Mouse (Mus musculus) layer of hippocampus, postnatal 10 days (tissue): ENCODE data around the gene Lpcat4. TPM values are rescaled to one million over a fixed set of nuclear protein-coding genes. Genes with fewer than 3 reads are reported as not detected.
"Not testable (repeated sequence)": the region's sequence is repeated elsewhere in the genome, so short reads cannot be mapped to it uniquely, and the experiment has no call there.

Source experiments
- DNase-seq, 2 experiments: peaks; one replicate each; pipeline ENCODE4 v3.0.0; 2021; ENCODE audit warnings: low spot score in 2 of 2
- total RNA-seq, 2 experiments: library from RNA; stranded (reverse); gene quantifications; 2 replicates each; pipeline ENCODE4 v1.2.3; 2021

The Lpcat4 gene
- total RNA-seq, 2 experiments from 2014 or later: 59.7 to 62.4 TPM

DNA sequence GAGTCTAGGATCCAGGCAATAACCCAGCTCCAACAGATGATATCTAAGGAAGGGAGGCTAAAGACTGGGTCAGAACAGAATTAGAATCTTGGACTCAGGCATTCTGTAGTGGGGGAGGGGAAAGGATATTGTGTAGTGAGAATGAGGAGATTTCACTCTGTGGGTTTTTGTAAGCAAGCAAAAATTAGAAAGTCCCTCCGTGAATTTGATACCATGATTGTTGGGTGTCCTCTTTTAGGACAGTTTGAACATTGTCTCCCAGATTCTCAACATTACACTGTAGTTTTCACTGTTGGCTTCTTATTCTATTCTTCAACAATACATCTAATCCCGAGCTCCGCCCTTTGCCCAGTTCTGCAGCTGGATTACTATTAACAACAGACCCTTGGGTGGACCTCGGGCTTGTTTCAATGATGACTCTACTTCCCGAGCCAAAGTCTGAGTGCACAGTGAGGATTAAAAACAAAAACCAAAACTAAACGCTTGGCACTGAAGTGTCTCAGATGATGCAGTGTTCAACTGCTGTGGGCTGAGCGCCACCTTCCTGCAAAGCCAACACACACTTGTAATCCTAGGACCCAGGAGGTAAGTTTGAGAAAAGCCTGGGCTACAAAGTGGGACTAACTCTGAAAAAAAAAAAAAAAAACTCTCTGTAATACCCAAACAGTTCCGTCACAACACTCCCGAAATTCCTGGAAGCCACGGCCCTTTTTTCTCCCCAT lies 20.1 kb downstream of the Lpcat4 start, which contains the start of gene Nutm1:
Gene Nutm1 (minus strand): TSS at position 51 of the 722 bp plus-strand sequence.
- DNase-seq: no peak

- peak; percentile 83 to 88 for DNase-seq
Observed at GRCm38 (mm10) chr2:112261748-112262653, 22.7 kb downstream of the Lpcat4 start, which contains the start of gene Nop10. TSS of gene Nop10 (plus strand) at chr2:112261926.

DNA sequence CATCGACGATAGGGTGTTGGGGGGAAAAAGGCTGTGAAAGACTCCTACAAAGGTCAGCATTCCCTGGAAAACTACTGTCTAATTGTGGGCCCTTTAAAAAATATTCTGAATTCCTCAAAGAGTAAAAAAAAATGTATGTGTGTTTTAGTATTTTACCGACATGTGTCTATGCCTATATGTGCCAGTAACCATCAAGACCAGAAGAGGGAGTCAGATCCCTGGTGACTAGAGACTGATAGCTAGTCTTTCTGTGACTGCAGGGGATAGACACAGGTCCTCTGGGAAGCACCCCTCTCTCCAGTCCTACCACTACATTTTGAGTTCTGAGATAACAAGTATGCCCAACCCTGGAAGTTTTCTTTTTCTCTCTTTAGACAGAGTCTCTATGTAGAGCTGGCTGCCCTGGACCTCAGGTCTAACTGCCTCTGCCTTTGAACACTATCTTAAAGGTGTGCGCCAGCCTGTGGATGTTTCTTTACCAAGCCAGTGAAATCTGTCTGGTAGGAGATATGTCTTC lies 23.6 kb downstream of the Lpcat4 start:
- DNase-seq: no peak

DNA sequence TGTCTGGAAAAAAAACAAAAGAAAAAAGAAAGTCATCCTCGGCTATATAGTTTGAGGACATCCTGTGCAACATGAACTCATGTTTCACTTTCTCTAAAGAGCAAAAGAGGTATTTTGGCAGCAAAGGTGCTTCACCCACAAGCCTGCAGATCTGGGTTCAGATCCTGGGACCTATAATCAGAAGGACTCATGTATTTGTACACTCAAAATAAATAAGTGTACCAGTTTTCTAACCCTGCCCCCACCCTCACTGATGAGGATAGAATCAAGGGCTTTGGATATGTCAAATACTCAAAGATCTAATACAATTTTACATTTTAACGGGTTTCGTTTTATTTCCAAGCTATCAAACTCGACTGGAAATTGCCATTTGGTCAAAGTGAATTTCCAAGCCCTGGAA lies 25.1 kb downstream of the Lpcat4 start:
- no peak for DNase-seq

GRCm38 (mm10) chr2:112265448-112266241 lies 26.4 kb downstream of the Lpcat4 start, which contains the start of gene Slc12a6:
TSS of gene Slc12a6 (plus strand) at chr2:112265825.
- DNase-seq: peak; percentile 86 to 92

- peak; percentile 57 to 64 for DNase-seq
Observed at GRCm38 (mm10) chr2:112266242-112266592, 26.9 kb downstream of the Lpcat4 start, which contains the start of gene Gm21985. TSS of gene Gm21985 (plus strand) at chr2:112266314.

GRCm38 (mm10) chr2:112266780-112267179 lies 27.5 kb downstream of the Lpcat4 start:
- DNase-seq: peak in 1 of 2 experiments; percentile 31

DNA sequence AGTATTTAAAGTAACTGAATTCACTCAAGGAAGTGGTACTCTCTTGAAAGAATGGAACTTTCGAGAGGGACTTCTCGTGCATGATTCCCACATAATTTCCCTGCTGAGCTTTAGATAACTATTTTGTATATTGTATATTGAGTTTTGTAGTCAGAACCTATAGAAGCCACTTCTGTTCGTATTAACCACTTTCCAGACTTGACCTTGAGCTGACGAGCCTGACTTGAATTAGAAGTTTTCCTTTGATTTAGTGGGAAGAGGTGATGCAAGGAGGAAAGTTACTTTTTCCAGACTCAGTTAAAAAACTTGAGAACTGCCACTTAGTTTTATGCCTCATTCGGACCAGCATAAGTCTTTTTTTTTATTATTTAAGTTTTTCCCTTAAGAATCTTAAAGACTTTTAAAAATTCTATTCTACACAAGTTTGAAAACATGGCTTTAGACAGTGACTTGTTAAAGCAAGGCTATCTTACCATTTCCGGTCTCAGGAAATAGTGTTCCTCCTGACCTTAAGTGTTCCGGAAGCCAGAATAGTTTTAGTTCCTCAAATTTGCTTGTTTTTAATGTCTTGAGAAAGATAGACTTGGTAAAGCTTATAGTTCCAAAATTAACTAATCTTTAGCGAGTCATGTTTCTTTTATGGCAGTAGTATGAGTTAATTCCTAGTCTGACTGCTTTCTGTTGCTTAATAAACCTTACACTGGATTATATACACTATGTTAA lies 28.4 kb downstream of the Lpcat4 start:
- DNase-seq: no peak

- DNase-seq: no peak
Observed at GRCm38 (mm10) chr2:112270011-112270410, 30.7 kb downstream of the Lpcat4 start.

DNA sequence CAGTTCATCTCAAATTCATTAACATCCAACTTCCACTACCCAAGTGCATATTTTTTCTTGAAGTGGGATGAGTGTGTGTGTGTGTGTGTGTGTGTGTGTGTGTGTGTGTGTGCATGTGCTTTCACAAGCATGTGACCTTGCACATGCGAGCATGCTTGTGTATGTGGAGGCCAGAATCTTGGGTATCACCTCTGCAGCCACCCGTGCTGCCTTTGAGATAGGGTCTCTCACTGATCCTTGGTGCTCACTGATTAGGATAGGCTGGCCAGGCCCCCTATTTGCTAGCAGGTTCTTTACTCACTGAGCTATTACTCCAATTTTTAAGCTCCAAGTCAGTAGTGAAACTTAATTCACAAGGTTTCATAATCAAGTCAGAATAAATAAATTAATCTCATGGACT lies 33.6 kb downstream of the Lpcat4 start:
- no peak for DNase-seq

DNA sequence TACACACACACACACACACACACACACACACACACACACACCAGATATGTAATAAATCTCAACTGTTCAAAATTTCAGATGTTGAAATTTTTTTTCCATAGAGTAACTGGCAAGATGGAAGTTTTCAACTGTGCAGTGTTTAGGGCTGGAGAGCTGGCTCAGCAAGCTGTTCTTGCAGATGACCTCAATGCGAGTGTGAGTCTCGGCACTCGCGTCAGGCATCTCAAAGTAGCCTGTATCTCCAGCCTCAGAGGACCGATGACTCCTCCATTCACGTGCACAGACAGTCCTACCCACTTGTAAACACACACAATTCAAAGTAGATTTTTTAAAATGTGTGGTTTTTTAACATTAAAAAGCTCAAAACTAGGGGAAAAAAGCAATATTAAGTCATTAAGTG lies 34.2 kb downstream of the Lpcat4 start:
- no peak for DNase-seq

DNA sequence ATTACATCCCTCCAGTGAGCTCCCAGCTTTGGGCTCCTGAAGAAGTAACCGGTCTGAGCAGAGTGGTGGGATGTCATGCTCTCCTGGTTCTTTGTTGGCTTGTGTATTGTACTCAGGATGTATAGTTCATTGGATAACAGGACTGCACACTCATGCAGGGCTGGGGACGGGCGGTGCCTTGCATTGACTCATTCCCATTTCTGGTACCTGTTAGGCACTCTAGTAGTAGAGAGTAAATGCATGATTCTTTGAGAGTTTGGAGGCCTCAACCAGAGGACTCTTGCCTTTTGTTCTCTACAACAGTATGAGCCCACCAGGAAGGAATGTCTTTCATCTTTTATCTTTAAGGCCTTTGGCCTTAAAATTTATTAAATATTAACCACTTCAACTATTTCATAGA lies 37.6 kb downstream of the Lpcat4 start:
- DNase-seq: no peak

DNA sequence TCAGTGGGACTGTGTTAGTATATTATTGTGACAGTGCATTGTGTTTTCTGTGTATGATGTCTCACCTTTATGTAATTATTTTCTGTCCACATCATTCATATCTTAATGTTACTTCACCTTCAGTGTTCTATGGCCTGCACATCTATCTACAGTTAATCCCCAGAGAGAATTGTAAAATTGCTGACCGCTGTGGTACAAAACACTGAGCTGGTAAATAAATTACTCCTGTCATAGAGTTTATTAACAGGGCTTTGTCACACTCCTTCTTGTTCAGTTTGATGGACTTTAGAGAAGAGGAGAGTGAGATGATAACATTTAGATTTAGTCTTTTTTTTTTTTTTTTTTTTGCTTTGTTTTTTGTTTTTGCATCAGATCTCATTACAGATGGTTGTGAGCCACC lies 43.6 kb downstream of the Lpcat4 start:
- DNase-seq: no peak

DNA sequence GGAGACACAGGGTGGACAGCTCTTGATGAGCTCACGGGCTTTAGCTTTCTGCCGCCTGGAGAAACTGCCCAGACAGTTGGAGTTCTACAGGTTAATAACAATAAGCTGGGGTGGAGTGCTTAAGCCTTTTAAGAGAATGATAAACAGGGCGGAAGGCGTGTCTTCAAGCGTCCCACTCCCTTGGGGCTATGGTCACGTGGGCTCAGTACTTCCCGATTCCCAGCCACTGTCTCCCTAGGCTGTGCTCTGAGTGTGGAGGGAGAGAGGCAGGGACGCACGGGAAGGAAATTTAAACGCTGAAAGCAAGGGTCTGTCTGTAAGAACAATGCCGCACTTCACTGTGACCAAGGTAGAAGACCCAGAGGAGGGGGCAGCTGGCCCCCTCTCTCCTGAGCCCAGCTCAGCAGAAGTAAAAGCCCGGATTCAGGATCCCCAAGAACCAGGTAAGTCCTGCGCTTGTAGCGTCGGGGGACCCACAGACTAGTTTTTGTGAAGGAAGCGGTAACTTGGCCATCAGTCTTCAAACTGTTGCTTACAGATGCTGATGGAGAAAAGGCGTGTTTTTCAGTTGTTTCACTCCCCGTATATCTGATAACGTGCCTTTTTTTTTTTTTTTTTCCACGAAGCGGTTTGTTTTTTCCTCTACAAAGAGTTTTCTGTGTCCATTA lies 45.2 kb downstream of the Lpcat4 start:
- no peak for DNase-seq

DNA sequence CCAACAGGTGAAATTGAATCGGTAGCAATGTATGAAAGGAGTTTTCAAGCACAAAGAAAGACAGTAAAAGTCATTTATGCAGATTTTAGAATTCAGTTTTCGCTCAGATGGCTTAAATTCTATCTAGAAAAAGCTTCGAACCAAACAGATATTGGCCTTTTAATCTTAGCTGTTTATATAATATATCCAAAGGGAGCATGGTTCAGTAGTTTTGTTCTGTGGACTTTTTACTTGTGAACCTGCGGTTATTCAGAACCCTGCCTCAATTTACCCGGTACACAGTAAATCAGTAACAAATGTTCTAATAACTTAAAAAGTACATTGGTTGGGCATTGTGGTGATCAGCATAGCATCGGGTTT lies 45.7 kb downstream of the Lpcat4 start:
- no peak for DNase-seq

- DNase-seq: not testable (repeated sequence)
Observed at GRCm38 (mm10) chr2:112286062-112286461, 46.8 kb downstream of the Lpcat4 start.

DNA sequence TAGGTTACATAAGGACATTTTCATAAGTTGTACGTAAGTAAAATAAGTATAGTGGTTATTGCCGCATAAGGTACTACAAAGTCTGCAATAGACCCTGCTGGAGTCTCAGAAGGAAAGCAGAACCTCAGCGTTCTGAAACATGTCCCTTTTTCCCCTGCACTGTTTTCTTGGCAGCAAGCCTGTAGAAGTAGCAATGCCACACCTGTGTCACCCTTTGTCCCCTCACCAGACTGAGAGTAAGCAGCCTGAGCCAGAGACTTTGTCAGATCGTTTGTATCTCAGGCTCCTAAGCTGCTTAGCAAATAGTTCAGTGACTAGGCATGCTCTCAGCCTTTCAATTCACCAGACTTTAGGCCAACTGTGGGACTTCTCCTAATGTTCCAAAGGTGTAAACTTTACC lies 47.8 kb downstream of the Lpcat4 start:
- no peak for DNase-seq

DNA sequence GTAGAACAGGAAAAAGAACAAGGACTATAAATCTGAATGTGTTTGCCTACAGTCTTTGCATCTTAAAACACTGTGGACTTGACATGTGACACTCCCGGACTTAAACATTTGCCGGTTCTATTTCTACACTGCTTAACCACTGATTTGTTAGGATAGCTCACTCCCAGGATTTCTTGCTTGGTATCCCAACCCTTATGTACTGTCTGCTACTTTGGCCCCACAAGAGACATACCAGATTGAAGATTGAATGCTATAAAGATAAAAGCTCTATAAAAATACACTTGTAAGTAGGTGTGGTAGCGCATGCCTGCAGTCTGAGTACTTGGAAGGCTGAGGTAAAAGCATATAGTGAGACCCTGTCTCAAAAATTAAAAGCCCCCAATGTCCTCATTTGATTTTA lies 50.2 kb downstream of the Lpcat4 start:
- no peak for DNase-seq

DNA sequence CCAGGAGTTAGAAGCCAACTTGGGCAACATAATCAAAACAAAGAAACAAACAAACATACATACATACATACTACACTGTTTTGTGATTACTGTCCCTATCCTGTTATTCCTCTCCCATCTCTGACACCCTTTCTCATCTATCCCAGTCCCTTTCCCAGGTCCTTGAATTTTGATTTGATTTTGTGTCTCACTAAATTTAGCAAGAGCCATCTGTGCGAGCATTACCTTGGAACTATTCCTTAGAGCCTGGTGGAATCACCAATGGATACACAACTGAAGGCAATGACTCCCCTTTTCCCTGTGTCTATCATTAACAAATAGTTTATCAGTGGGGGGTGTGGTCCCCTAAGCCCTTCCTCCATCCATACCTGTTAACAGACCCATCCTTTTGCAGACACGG lies 53.6 kb downstream of the Lpcat4 start:
- no peak for DNase-seq

DNA sequence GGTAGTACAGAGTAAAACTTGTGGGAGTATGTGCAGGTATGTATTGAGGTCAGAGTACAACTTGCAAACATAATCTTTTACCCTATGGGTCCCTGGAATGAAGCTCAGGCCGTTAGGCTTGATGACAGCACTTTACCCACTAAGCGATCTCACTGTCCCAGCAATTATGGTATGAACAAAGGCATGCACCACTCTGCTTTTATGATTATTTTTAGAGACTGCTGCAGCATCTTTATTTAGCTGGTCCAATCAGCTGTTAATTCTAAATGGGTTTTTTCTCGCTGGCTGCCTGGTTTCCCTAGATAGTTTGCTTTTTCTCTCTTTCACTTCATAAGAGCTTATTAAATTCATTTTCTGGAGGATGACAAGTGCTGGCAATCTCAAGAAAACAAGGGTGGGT lies 56.9 kb downstream of the Lpcat4 start:
- no peak for DNase-seq
